Mouse (Mus musculus) CD4-positive, CD25-positive, alpha-beta regulatory T cell, adult 4 months (primary cell): Measurements from ENCODE around the gene BC049715. TPM values are rescaled to one million over a fixed set of nuclear protein-coding genes. Genes with fewer than 3 reads are reported as not detected.

Experiments used
- polyA plus RNA-seq, 2 experiments: library from polyadenylated mRNA; unstranded; fragments of 100-300 nt; shearing (Covaris generic); gene quantifications; one replicate each; pipeline ENCODE4 v1.2.1; 2017

The BC049715 gene
- polyA plus RNA-seq, 2 experiments from 2014 or later, result 2.1 to 5.2 TPM

Other genes starting within 250 kb of the BC049715 start
- gene Plbd1, start 165.7 kb upstream of the BC049715 start, polyA plus RNA-seq, result 1 to 10 TPM; 1.2 to 1.4 TPM
- not detected for gene Gucy2c, start 45.9 kb upstream of the BC049715 start, polyA plus RNA-seq
- 1 to 10 TPM; 1.0 to 1.7 TPM for gene Hist4h4, start 23.2 kb upstream of the BC049715 start, polyA plus RNA-seq
- gene H2afj, start 19.4 kb upstream of the BC049715 start, polyA plus RNA-seq, result 10 to 100 TPM; 73.4 to 92.2 TPM
- 10 to 100 TPM; 58.3 to 63.6 TPM for gene Wbp11, start 607 bp downstream of the BC049715 start, polyA plus RNA-seq
- gene Smco3, start 7.8 kb downstream of the BC049715 start, polyA plus RNA-seq, result not detected
- gene Art4, start 30.1 kb downstream of the BC049715 start, polyA plus RNA-seq, result 1 to 10 TPM; 3.7 to 5.7 TPM
- not detected for gene Mgp, start 48.2 kb downstream of the BC049715 start, polyA plus RNA-seq
- gene Erp27, start 94.6 kb downstream of the BC049715 start, polyA plus RNA-seq, result 1 to 10 TPM; 2.9 to 3.1 TPM
- gene Pde6h, start 96.2 kb downstream of the BC049715 start, polyA plus RNA-seq, result under 1 TPM; 0.05 to 0.10 TPM
- 1,000 to 10,000 TPM; 2,618 to 2,837 TPM for gene Arhgdib, start 114.3 kb downstream of the BC049715 start, polyA plus RNA-seq